Mouse (Mus musculus) stomach, postnatal 0 days (tissue): Measurements from ENCODE around the gene 1810055G02Rik. TPM values are rescaled to one million over a fixed set of nuclear protein-coding genes. Genes with fewer than 3 reads are reported as not detected.

Experiments
- ATAC-seq: fragments of 200-750 bp; cut with Nextera tagmentation; 2 replicates; pipeline ENCODE4 v1.8.0; 2017; ENCODE audit not compliant: low FRiP score, low TSS enrichment
- DNase-seq: peaks from one replicate; pipeline ENCODE4 v3.0.0-alpha.2; 2016; ENCODE audit warnings: low spot score
- H3K27ac ChIP-seq: fragments of 300-500 bp; sonication (generic); replicated peaks from 2 replicates; pipeline ENCODE4 v1.5.1; 2014; ENCODE audit warnings: mild to moderate bottlenecking, control low read depth
- H3K27me3 ChIP-seq: fragments of 300-500 bp; sonication (generic); 2 replicates; pipeline ENCODE4 v1.6.1; 2014; ENCODE audit warnings: low read length; ENCODE audit not compliant: control insufficient read depth, insufficient read depth
- H3K36me3 ChIP-seq: fragments of 300-500 bp; sonication (generic); 2 replicates; pipeline ENCODE4 v1.6.1; 2014; ENCODE audit warnings: low read length, mixed read lengths; ENCODE audit not compliant: control insufficient read depth, insufficient read depth
- H3K4me1 ChIP-seq: fragments of 300-500 bp; sonication (generic); replicated peaks from 2 replicates; pipeline ENCODE4 v1.6.1; 2014; ENCODE audit warnings: antibody characterized with exemption; ENCODE audit not compliant: control insufficient read depth, insufficient read depth
- H3K4me2 ChIP-seq: fragments of 300-500 bp; sonication (generic); replicated peaks from 2 replicates; pipeline ENCODE4 v1.6.1; 2014; ENCODE audit warnings: low read depth, mild to moderate bottlenecking, control low read depth, moderate library complexity
- H3K4me3 ChIP-seq: fragments of 300-500 bp; sonication (generic); 2 replicates; pipeline ENCODE4 v1.5.1; 2014; ENCODE audit warnings: low read depth, low read length, control low read depth
- H3K9ac ChIP-seq: fragments of 300-500 bp; sonication (generic); 2 replicates; pipeline ENCODE4 v1.6.1; 2014; ENCODE audit warnings: mild to moderate bottlenecking, low read length, control low read depth, mixed read lengths
- H3K9me3 ChIP-seq: fragments of 300-500 bp; sonication (generic); 2 replicates; pipeline ENCODE4 v1.6.1; 2016; ENCODE audit warnings: low read length; ENCODE audit not compliant: control insufficient read depth
- CTCF ChIP-seq: IDR thresholded peaks from 2 replicates; pipeline ENCODE4 v1.5.1; 2016; ENCODE audit warnings: antibody characterized with exemption, low read depth, mild to moderate bottlenecking, moderate library complexity
- EP300 ChIP-seq: optimal IDR thresholded peaks from 2 replicates; pipeline ENCODE3; 2016; ENCODE audit warnings: antibody characterized with exemption
- WGBS: fragments of 180-500 bp; shearing (Covaris S2); extraction: QIAGEN DNeasy Blood & Tissue Kit; methylation state at CpG from one replicate; pipeline ENCODE4 v1.1.7; 2014; 5-methylcytosine and 5-hydroxymethylcytosine counted together
- polyA plus RNA-seq: library from polyadenylated mRNA; unstranded; fragments of >200 nt; fragmentation: Nextera tagmentation; extraction: Ambion mirVana; gene quantifications from 2 replicates; pipeline ENCODE4 v1.2.1, GENCODE M21; 2015

Gene 1810055G02Rik
- polyA plus RNA-seq, 1 experiment from 2014 or later, result 18.8 TPM

DNA sequence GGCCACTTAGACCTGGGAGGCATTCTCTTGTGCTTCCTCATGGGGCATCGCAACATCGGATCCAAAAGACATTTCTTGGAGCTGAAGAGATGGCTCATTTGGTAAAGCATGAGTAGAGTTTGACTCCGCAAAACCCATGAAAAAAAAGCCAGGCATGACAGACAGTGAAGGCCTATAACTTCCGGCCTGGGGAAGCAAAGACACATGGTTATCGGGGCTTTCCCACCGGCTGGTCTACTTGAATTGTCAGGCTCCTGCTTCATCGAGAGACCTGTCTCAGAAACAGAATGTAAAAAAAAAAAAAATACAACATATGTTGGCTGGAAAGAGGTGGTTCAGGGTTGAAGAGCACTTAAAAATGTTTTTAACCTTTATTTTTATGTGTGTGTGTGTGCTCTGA lies 31.6 kb downstream of the 1810055G02Rik start:
- Histone ChIP-seq H3K4me3 (no peak overlapping the region), H3K27me3 (no peaks in the 10 kb centered on the region), H3K4me2 (no peak overlapping the region), H3K36me3 (no peaks in the 10 kb centered on the region), H3K9me3 (no peaks in the 10 kb centered on the region), H3K27ac (no peak overlapping the region), H3K4me1 (no peaks in the 10 kb centered on the region), H3K9ac (no peak overlapping the region)
- ATAC-seq (no peak), DNase-seq (no peak)
- 96% methylated on average over 7 of the region's 7 CpGs for WGBS
- TF ChIP-seq CTCF, result no peak
- no peak for TF ChIP-seq EP300

DNA sequence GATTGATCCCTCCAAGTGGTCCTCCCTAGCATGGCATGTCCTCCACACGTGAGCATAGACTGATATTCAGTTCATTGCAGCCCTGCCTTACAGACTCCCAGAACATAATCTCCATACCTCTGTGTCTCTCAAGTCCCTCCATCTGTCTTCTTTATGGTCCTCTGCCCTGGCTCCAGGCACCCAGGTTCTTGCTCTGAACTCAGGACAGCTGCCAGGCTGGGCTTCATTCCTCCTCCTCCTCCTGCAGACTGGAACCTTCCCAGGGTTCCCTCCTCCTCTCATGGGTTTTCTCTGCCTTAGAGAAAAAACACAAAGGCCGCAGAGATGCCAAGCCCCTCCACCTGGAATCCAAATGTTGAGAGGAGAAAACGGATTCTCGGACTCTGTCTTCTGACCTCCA lies 34.6 kb downstream of the 1810055G02Rik start:
- TF ChIP-seq EP300, result no peak
- TF ChIP-seq CTCF, result no peak
- H3K4me3 ChIP-seq, result no peak overlapping the region
- no peak for ATAC-seq
- no peaks in the 10 kb centered on the region for H3K9me3 ChIP-seq
- 35% methylated on average over 4 of the region's 4 CpGs for WGBS
- no peak overlapping the region for H3K27ac ChIP-seq
- no peaks in the 10 kb centered on the region for H3K36me3 ChIP-seq
- H3K27me3 ChIP-seq, result no peaks in the 10 kb centered on the region
- no peak for DNase-seq
- H3K9ac ChIP-seq, result no peak overlapping the region
- no peak overlapping the region for H3K4me2 ChIP-seq
- H3K4me1 ChIP-seq, result no peaks in the 10 kb centered on the region

DNA sequence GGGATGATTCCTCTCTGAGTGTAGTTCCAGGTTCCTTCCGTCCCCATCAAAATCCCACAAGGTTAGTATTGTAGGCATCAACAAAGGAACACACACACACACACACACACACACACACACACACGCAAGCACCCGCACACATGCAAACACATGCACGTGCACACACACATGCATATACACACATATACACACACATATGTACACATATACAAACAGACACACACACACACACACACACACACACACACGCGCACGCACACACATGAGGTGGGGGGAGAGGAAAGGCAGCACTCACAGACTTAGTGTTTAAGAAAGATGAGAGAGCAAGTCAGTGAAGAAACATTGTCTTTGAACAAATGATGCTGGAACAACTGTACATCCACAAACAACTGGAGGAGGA lies 35.3 kb downstream of the 1810055G02Rik start:
- H3K4me2 ChIP-seq, result no peak overlapping the region
- no peaks in the 10 kb centered on the region for H3K4me1 ChIP-seq
- WGBS, result 80% methylated on average over 7 of the region's 7 CpGs
- no peak overlapping the region for H3K27ac ChIP-seq
- no peak overlapping the region for H3K9ac ChIP-seq
- no peak overlapping the region for H3K4me3 ChIP-seq
- no peak for DNase-seq
- ATAC-seq, result no peak
- TF ChIP-seq EP300 (no peak), CTCF (no peak)
- no peaks in the 10 kb centered on the region for H3K36me3 ChIP-seq
- H3K9me3 ChIP-seq, result no peaks in the 10 kb centered on the region
- H3K27me3 ChIP-seq, result no peaks in the 10 kb centered on the region

DNA sequence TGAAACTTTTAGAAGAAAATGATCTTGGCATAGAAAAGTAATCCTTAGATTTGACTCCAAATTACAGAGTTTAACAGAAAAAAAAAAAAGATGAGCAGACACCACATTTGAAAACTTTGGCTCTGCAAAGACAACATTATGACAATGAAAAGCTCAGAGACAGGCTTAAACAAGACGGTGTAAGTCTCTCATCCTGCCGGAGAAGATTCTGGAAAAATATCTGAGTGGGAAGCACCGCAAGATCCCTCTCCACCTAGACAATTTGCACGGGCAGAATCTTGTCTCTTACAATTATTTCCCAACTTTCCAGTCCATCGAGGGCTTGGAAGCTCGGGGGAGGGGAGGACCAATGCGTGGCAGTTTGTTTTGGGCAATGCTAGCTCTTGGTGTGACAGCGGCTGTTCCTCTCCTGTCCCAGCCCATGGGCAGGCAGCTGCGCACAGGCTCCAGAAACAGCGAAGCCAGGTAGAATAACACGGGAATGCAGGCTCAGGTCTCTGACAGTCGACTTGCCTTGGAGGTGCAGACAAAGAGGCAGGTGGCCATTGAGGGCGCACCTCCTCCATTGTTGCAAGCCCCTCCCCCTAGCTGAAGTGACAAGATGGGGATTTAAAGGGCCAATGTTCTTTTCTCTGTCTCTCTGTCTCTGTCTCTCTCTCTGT lies 35.9 kb downstream of the 1810055G02Rik start:
- no peaks in the 10 kb centered on the region for H3K9me3 ChIP-seq
- no peaks in the 10 kb centered on the region for H3K27me3 ChIP-seq
- H3K4me2 ChIP-seq, result peak overlapping the region; percentile 76
- H3K27ac ChIP-seq, result peak overlapping the region; percentile 35; the same call in 1 of the 2 replicates
- peak; percentile 71 for DNase-seq
- H3K36me3 ChIP-seq, result no peaks in the 10 kb centered on the region
- H3K4me1 ChIP-seq, result no peaks in the 10 kb centered on the region
- TF ChIP-seq CTCF (peak; percentile 33), EP300 (no peak)
- peak overlapping the region; percentile 64 for H3K9ac ChIP-seq
- peak overlapping the region; percentile 47 for H3K4me3 ChIP-seq
- 2% methylated on average over 13 of the region's 13 CpGs for WGBS
- ATAC-seq, result peak; percentile 64

DNA sequence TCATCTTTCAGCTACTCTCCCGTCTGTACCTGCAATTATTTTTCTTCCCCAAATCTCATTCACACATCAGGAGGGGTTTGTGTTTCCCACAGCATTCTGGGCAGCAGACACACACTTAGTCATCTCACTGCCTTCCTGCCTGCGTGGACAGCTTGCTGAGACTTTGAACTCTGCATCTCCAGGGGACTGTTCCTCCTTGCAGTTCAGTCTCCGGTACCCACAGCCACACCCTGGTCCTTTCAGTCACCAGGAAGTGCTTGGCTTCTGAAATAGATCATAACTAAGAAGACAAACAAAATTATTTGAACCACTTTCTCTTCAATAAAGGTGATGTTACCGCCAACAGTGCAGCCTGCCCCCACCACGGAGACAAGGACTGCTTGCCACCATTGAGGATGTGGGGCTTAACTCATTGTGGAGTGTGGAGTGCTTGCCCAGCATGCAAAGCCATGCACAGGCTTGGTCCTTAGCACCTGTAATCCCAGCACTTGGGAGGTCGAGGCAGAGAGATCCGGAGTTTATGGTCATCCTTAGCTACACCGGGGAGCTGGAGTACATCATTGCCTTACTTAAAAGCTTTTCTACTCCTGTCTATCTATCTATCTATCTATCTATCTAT lies 44.6 kb downstream of the 1810055G02Rik start:
- Histone ChIP-seq H3K4me3 (no peak overlapping the region), H3K4me1 (no peaks in the 10 kb centered on the region), H3K36me3 (no peaks in the 10 kb centered on the region), H3K9me3 (no peaks in the 10 kb centered on the region), H3K4me2 (no peak overlapping the region), H3K9ac (no peak overlapping the region), H3K27ac (no peak overlapping the region), H3K27me3 (no peaks in the 10 kb centered on the region)
- TF ChIP-seq EP300, result no peak
- TF ChIP-seq CTCF, result no peak
- peak; percentile 22 for DNase-seq
- ATAC-seq, result 0 out of 2 replicates have a peak, but pooled peaks have one; percentile 47
- 38% methylated on average over 8 of the region's 8 CpGs for WGBS

DNA sequence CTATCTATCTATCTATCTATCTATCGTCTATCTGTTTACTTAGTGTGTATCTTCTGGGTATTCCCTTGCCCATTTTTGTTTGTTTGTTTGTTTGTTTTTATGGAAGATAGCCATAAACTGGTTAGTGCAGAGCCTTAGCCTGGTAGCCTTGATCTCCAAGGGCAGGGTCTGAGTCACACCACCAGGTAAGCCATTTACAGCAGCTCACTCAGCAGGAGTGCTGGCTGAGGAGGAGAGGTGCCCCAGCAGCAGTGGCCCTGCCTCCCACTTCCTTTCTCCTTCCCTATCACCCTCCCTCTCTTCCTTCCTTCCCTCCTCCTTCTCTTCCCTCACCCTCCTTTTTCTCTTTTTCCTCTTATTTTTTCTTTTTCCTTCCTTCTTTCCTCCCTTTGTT lies 45.1 kb downstream of the 1810055G02Rik start:
- Histone ChIP-seq H3K4me2 (no peak overlapping the region), H3K27me3 (no peaks in the 10 kb centered on the region), H3K4me3 (no peak overlapping the region), H3K9ac (no peak overlapping the region), H3K36me3 (no peaks in the 10 kb centered on the region), H3K4me1 (no peaks in the 10 kb centered on the region), H3K9me3 (no peaks in the 10 kb centered on the region), H3K27ac (no peak overlapping the region)
- no peak for TF ChIP-seq EP300
- no peak for TF ChIP-seq CTCF
- DNase-seq, result no peak
- ATAC-seq, result peak; percentile 68; the same call in 1 of the 2 replicates
- WGBS, result 78% methylated on average over 1 of the region's 1 CpGs
